Mouse (Mus musculus): ENCODE data around the gene Abca9. TPM values are rescaled to one million over a fixed set of nuclear protein-coding genes. Genes with fewer than 3 reads are reported as not detected.
A peak's percentile ranks its signal among the peaks of the same experiment; 100 is the strongest.

Gene Abca9
- polyA plus RNA-seq (2014; fragmentation: Nextera tagmentation; extraction: Ambion mirVana), result 0.83 and 0.84 TPM in 2 replicates

GRCm38 (mm10) chr11:110167459-110168251 is at the start of gene Abca9:
Abca9 (minus strand) TSS chr11:110168196.
- Histone ChIP-seq H3K9me3 (ENCODE audit: control insufficient read depth, low read length) (no peaks in the 10 kb centered on the region), H3K27me3 (replicated peaks; ENCODE audit: control insufficient read depth, insufficient read depth, low read length) (no peaks in the 10 kb centered on the region), H3K4me3 (ENCODE audit: low read depth, low read length) (no peak within 1 kb of the TSS), H3K9ac (ENCODE audit: low read depth, low read length) (no peak within 1 kb of the TSS), H3K4me1 (replicated peaks; ENCODE audit: control insufficient read depth, insufficient read depth, low read length) (no peaks in the 10 kb centered on the region), H3K4me2 (no peak within 1 kb of the TSS), H3K36me3 (ENCODE audit: control insufficient read depth, insufficient read depth, low read length) (no peaks in the 10 kb centered on the region), H3K27ac (ENCODE audit: low read depth, low read length) (no peak within 1 kb of the TSS)
- WGBS, result 48% methylated on average over 12 of the region's 12 CpGs
- no peak for ATAC-seq (replicated peaks; ENCODE audit: low FRiP score)
- no peak for DNase-seq (ENCODE audit: low spot score)

GRCm38 (mm10) chr11:110217118-110217517 is 49.1 kb upstream of the Abca9 start:
- no peaks in the 10 kb centered on the region for H3K36me3 ChIP-seq (ENCODE audit: control insufficient read depth, insufficient read depth, low read length)
- no peak for DNase-seq (ENCODE audit: low spot score)
- H3K9me3 ChIP-seq (ENCODE audit: control insufficient read depth, low read length), result no peaks in the 10 kb centered on the region
- no peak for ATAC-seq (replicated peaks; ENCODE audit: low FRiP score)
- no peaks in the 10 kb centered on the region for H3K4me1 ChIP-seq (replicated peaks; ENCODE audit: control insufficient read depth, insufficient read depth, low read length)
- no peak overlapping the region for H3K4me3 ChIP-seq (ENCODE audit: low read depth, low read length)
- H3K4me2 ChIP-seq, result no peak overlapping the region
- no peak overlapping the region for H3K9ac ChIP-seq (ENCODE audit: low read depth, low read length)
- H3K27me3 ChIP-seq (replicated peaks; ENCODE audit: control insufficient read depth, insufficient read depth, low read length), result no peaks in the 10 kb centered on the region
- H3K27ac ChIP-seq (ENCODE audit: low read depth, low read length), result no peak overlapping the region

GRCm38 (mm10) chr11:110203930-110204329 is 35.9 kb upstream of the Abca9 start:
- no peaks in the 10 kb centered on the region for H3K9me3 ChIP-seq (ENCODE audit: control insufficient read depth, low read length)
- no peaks in the 10 kb centered on the region for H3K4me1 ChIP-seq (replicated peaks; ENCODE audit: control insufficient read depth, insufficient read depth, low read length)
- no peak overlapping the region for H3K4me2 ChIP-seq
- H3K27me3 ChIP-seq (replicated peaks; ENCODE audit: control insufficient read depth, insufficient read depth, low read length), result no peaks in the 10 kb centered on the region
- H3K36me3 ChIP-seq (ENCODE audit: control insufficient read depth, insufficient read depth, low read length), result no peaks in the 10 kb centered on the region
- H3K4me3 ChIP-seq (ENCODE audit: low read depth, low read length), result no peak overlapping the region
- WGBS, result 77% methylated on average over 5 of the region's 5 CpGs
- no peak overlapping the region for H3K9ac ChIP-seq (ENCODE audit: low read depth, low read length)
- no peak overlapping the region for H3K27ac ChIP-seq (ENCODE audit: low read depth, low read length)
- DNase-seq (ENCODE audit: low spot score) (no peak), ATAC-seq (replicated peaks; ENCODE audit: low FRiP score) (no peak)

GRCm38 (mm10) chr11:110198882-110199281 is 30.9 kb upstream of the Abca9 start:
- no peaks in the 10 kb centered on the region for H3K4me1 ChIP-seq (replicated peaks; ENCODE audit: control insufficient read depth, insufficient read depth, low read length)
- no peak overlapping the region for H3K9ac ChIP-seq (ENCODE audit: low read depth, low read length)
- no peak overlapping the region for H3K4me3 ChIP-seq (ENCODE audit: low read depth, low read length)
- H3K4me2 ChIP-seq, result no peak overlapping the region
- H3K27me3 ChIP-seq (replicated peaks; ENCODE audit: control insufficient read depth, insufficient read depth, low read length), result no peaks in the 10 kb centered on the region
- H3K36me3 ChIP-seq (ENCODE audit: control insufficient read depth, insufficient read depth, low read length), result no peaks in the 10 kb centered on the region
- H3K27ac ChIP-seq (ENCODE audit: low read depth, low read length), result no peak overlapping the region
- no peak for ATAC-seq (replicated peaks; ENCODE audit: low FRiP score)
- H3K9me3 ChIP-seq (ENCODE audit: control insufficient read depth, low read length), result no peaks in the 10 kb centered on the region
- no peak for DNase-seq (ENCODE audit: low spot score)
- 73% methylated on average over 3 of the region's 3 CpGs for WGBS

GRCm38 (mm10) chr11:110196561-110197306 is 28.7 kb upstream of the Abca9 start:
- no peak for ATAC-seq (replicated peaks; ENCODE audit: low FRiP score)
- no peak overlapping the region for H3K4me3 ChIP-seq (ENCODE audit: low read depth, low read length)
- H3K9ac ChIP-seq (ENCODE audit: low read depth, low read length), result no peak overlapping the region
- H3K27ac ChIP-seq (ENCODE audit: low read depth, low read length), result no peak overlapping the region
- H3K4me2 ChIP-seq, result no peak overlapping the region
- no peaks in the 10 kb centered on the region for H3K27me3 ChIP-seq (replicated peaks; ENCODE audit: control insufficient read depth, insufficient read depth, low read length)
- WGBS, result 77% methylated on average over 8 of the region's 8 CpGs
- no peak for DNase-seq (ENCODE audit: low spot score)
- H3K9me3 ChIP-seq (ENCODE audit: control insufficient read depth, low read length), result no peaks in the 10 kb centered on the region
- H3K36me3 ChIP-seq (ENCODE audit: control insufficient read depth, insufficient read depth, low read length), result no peaks in the 10 kb centered on the region
- H3K4me1 ChIP-seq (replicated peaks; ENCODE audit: control insufficient read depth, insufficient read depth, low read length), result no peaks in the 10 kb centered on the region

GRCm38 (mm10) chr11:110195310-110195709 is 27.3 kb upstream of the Abca9 start:
- Histone ChIP-seq H3K4me2 (no peak overlapping the region), H3K4me3 (ENCODE audit: low read depth, low read length) (no peak overlapping the region), H3K9ac (ENCODE audit: low read depth, low read length) (no peak overlapping the region), H3K27ac (ENCODE audit: low read depth, low read length) (no peak overlapping the region), H3K27me3 (replicated peaks; ENCODE audit: control insufficient read depth, insufficient read depth, low read length) (no peaks in the 10 kb centered on the region), H3K9me3 (ENCODE audit: control insufficient read depth, low read length) (no peaks in the 10 kb centered on the region), H3K36me3 (ENCODE audit: control insufficient read depth, insufficient read depth, low read length) (no peaks in the 10 kb centered on the region), H3K4me1 (replicated peaks; ENCODE audit: control insufficient read depth, insufficient read depth, low read length) (no peaks in the 10 kb centered on the region)
- ATAC-seq (replicated peaks; ENCODE audit: low FRiP score), result no peak
- DNase-seq (ENCODE audit: low spot score), result no peak
- 83% methylated on average over 4 of the region's 4 CpGs for WGBS

- DNase-seq (ENCODE audit: low spot score) (no peak), ATAC-seq (replicated peaks; ENCODE audit: low FRiP score) (peak; percentile 68)
- 93% methylated on average over 3 of the region's 3 CpGs for WGBS
- Histone ChIP-seq H3K9me3 (ENCODE audit: control insufficient read depth, low read length) (no peaks in the 10 kb centered on the region), H3K36me3 (ENCODE audit: control insufficient read depth, insufficient read depth, low read length) (no peaks in the 10 kb centered on the region), H3K4me1 (replicated peaks; ENCODE audit: control insufficient read depth, insufficient read depth, low read length) (no peaks in the 10 kb centered on the region), H3K4me3 (ENCODE audit: low read depth, low read length) (no peak overlapping the region), H3K4me2 (no peak overlapping the region), H3K27ac (ENCODE audit: low read depth, low read length) (no peak overlapping the region), H3K9ac (ENCODE audit: low read depth, low read length) (no peak overlapping the region), H3K27me3 (replicated peaks; ENCODE audit: control insufficient read depth, insufficient read depth, low read length) (no peaks in the 10 kb centered on the region)
These were observed 3.2 kb upstream of the Abca9 start for GRCm38 (mm10) chr11:110171212-110171611.

- WGBS, result 38% methylated on average over 3 of the region's 3 CpGs
- no peak overlapping the region for H3K9ac ChIP-seq (ENCODE audit: low read depth, low read length)
- H3K4me1 ChIP-seq (replicated peaks; ENCODE audit: control insufficient read depth, insufficient read depth, low read length), result no peaks in the 10 kb centered on the region
- DNase-seq (ENCODE audit: low spot score) (no peak), ATAC-seq (replicated peaks; ENCODE audit: low FRiP score) (no peak)
- H3K4me3 ChIP-seq (ENCODE audit: low read depth, low read length), result no peak overlapping the region
- no peak overlapping the region for H3K4me2 ChIP-seq
- no peaks in the 10 kb centered on the region for H3K36me3 ChIP-seq (ENCODE audit: control insufficient read depth, insufficient read depth, low read length)
- no peaks in the 10 kb centered on the region for H3K9me3 ChIP-seq (ENCODE audit: control insufficient read depth, low read length)
- no peaks in the 10 kb centered on the region for H3K27me3 ChIP-seq (replicated peaks; ENCODE audit: control insufficient read depth, insufficient read depth, low read length)
- H3K27ac ChIP-seq (ENCODE audit: low read depth, low read length), result no peak overlapping the region
These were observed 2.2 kb downstream of the Abca9 start for GRCm38 (mm10) chr11:110165822-110166221.

- H3K9ac ChIP-seq (ENCODE audit: low read depth, low read length), result no peak overlapping the region
- H3K4me1 ChIP-seq (replicated peaks; ENCODE audit: control insufficient read depth, insufficient read depth, low read length), result no peaks in the 10 kb centered on the region
- no peaks in the 10 kb centered on the region for H3K36me3 ChIP-seq (ENCODE audit: control insufficient read depth, insufficient read depth, low read length)
- H3K9me3 ChIP-seq (ENCODE audit: control insufficient read depth, low read length), result no peaks in the 10 kb centered on the region
- ATAC-seq (replicated peaks; ENCODE audit: low FRiP score) (no peak), DNase-seq (ENCODE audit: low spot score) (no peak)
- no peak overlapping the region for H3K4me3 ChIP-seq (ENCODE audit: low read depth, low read length)
- H3K27ac ChIP-seq (ENCODE audit: low read depth, low read length), result no peak overlapping the region
- H3K27me3 ChIP-seq (replicated peaks; ENCODE audit: control insufficient read depth, insufficient read depth, low read length), result no peaks in the 10 kb centered on the region
- H3K4me2 ChIP-seq, result no peak overlapping the region
These were observed 2.6 kb downstream of the Abca9 start for GRCm38 (mm10) chr11:110165409-110165808.
